Mouse (Mus musculus): ENCODE data around the gene Sh2d3c.

DNA sequence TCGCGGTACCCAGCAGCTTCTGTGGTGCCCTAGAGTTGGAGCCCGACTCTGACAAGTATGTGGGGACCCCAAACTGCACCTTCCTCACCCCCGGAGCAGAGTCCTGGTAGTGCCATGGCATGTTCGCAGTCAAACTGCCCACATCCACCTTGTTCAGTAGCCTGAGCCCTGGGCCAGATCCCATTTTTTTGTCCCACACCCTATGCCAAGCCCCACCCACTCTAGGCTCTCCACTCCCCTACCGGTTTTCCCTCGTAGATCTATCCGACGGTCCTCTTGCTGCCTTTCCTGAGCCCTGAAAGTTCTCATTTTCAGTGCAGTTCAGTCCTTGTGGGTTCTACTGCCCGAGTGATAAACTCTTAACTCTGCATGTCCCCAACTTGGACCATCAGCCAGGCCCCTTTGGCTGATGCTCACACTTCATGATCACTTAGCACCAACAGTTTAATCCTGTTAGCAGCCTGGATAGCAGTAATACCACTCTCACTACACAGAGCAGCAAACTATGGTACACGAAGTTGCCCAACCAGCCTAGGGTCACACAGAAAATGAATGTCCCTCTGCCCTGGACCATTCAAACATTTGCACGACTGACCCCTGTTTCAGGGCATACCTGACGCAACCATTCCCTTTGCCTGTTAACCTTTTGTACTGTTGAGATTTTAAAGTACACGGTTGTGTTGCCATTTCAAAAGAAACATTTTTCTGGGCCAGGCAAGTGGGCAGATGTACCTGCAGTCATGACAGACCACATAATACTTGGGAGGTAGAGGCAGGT lies 19.7 kb upstream of the Sh2d3c start:
- TF ChIP-seq CTCF (IDR thresholded peaks at IDR 0.05; ENCODE audit: insufficient read depth, low read length) (no peak), POLR2A (IDR thresholded peaks at IDR 0.05; ENCODE audit: borderline replicate concordance, extremely low read depth, low read depth, low read length) (no peak)

Measured in lung, adult 2 months (tissue).